Comparison of ENCODE assay signal across 17 mouse cellular contexts in the genomic region with DNA sequence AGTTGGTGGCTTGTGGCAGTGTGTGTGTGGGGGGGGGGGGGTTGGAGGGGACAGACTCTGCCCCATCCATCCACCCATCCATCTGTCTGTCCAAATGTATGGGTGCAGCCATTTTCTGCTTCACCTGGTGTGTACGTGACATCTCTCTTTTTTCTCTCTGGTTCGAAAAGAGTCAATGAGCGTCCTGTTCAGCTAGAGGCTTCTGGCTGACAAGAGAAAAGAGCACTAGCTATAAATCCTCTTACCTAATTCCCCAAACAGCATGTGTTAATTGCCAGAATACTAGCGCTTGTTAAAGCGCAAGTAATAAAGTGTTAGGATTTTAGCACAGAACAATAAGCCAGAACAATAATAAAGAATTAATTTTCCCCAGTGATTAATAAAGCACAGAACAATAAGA.
"Had no signal": no experiment of that assay in that cellular context is flagged by ENCODE, and none has a peak within 500 bp of the region (broad histone marks: within the 10 kb centered on the region; RNA-seq: fewer than 3 reads in every experiment).

No protein-coding gene starts in this region.

- H3K4me1 ChIP-seq: liver, embryonic 12.5 days; midbrain, embryonic 12.5 days had no signal

- H3K9ac ChIP-seq: liver, embryonic 12.5 days; liver, embryonic 14.5 days; lung, embryonic 14.5 days; midbrain, embryonic 12.5 days had no signal

- DNase-seq: lung, adult 18-20 months; lung, embryonic 14.5 days; lung, postnatal 14 days; lung, postnatal 36 days; midbrain, embryonic 14.5 days; right cerebral cortex, postnatal 25 days; right cerebral cortex, postnatal 4 days; spleen, adult 18-20 months; thymus, adult 18-20 months; thymus, postnatal 14 days; thymus, postnatal 36 days had no signal

- H3K27me3 ChIP-seq: midbrain, embryonic 12.5 days had no signal

- H3K9me3 ChIP-seq: liver, embryonic 12.5 days had no signal

- H3K4me3 ChIP-seq: liver, embryonic 12.5 days; megakaryocyte, embryonic 14.5 days; midbrain, embryonic 12.5 days had no signal

- H3K4me2 ChIP-seq: liver, embryonic 12.5 days; lung, embryonic 14.5 days; midbrain, embryonic 12.5 days had no signal

- H3K36me3 ChIP-seq: liver, embryonic 12.5 days; midbrain, embryonic 12.5 days had no signal

- ATAC-seq: liver, embryonic 12.5 days; midbrain, embryonic 16.5 days had no signal

- H3K27ac ChIP-seq: liver, embryonic 12.5 days; liver, embryonic 14.5 days; macrophage; midbrain, embryonic 12.5 days had no signal
